Mouse (Mus musculus) thymus, adult 2 months (tissue): ENCODE measurements around the gene Gjb1. TPM values are rescaled to one million over a fixed set of nuclear protein-coding genes. Genes with fewer than 3 reads are reported as not detected.

Experiments used
- DNase-seq: peaks from one replicate; pipeline ENCODE4 v3.0.0; 2021
- H3K27ac ChIP-seq: fragments of 200-500 bp; 2 replicates; pipeline ENCODE4 v1.5.1; 2012; ENCODE audit warnings: low read length, control low read depth; ENCODE audit not compliant: control insufficient read depth, insufficient read depth
- H3K27me3 ChIP-seq: fragments of 200-500 bp; 2 replicates; pipeline ENCODE4 v1.6.1; 2012; ENCODE audit warnings: mild to moderate bottlenecking, low read length, moderate library complexity, mixed read lengths; ENCODE audit not compliant: control insufficient read depth, insufficient read depth
- H3K36me3 ChIP-seq: fragments of 200-500 bp; 2 replicates; pipeline ENCODE4 v1.6.1; 2012; ENCODE audit warnings: mild to moderate bottlenecking, low read length, moderate library complexity; ENCODE audit not compliant: control insufficient read depth, insufficient read depth
- H3K4me1 ChIP-seq: fragments of 200-500 bp; replicated peaks from 2 replicates; pipeline ENCODE4 v1.6.1; 2012; ENCODE audit warnings: low read length; ENCODE audit not compliant: control insufficient read depth, insufficient read depth
- H3K4me3 ChIP-seq: fragments of 200-500 bp; 2 replicates; pipeline ENCODE4 v1.5.1; 2012; ENCODE audit warnings: mild to moderate bottlenecking, low read length, control low read depth, moderate library complexity; ENCODE audit not compliant: control insufficient read depth, insufficient read depth
- CTCF ChIP-seq: fragments of 200-500 bp; IDR thresholded peaks from 2 replicates; pipeline ENCODE4 v1.5.1; 2012; ENCODE audit warnings: mild to moderate bottlenecking, control low read depth, low read length, moderate library complexity, borderline replicate concordance; ENCODE audit not compliant: control insufficient read depth, poor library complexity, insufficient read depth; ENCODE audit errors: extremely low read depth
- POLR2A ChIP-seq: fragments of 200-500 bp; IDR thresholded peaks from 2 replicates; pipeline ENCODE4 v1.6.1; 2012; ENCODE audit warnings: mild to moderate bottlenecking, low read length, control low read depth, moderate library complexity; ENCODE audit not compliant: control insufficient read depth, poor library complexity, insufficient read depth; ENCODE audit errors: extremely low read depth
- WGBS: fragments of 180-500 bp; shearing (Covaris S2); methylation state at CpG from one replicate; pipeline ENCODE4 v1.1.7; 2018; 5-methylcytosine and 5-hydroxymethylcytosine counted together
- polyA plus RNA-seq: library from polyadenylated mRNA; depleted of rRNA; stranded (reverse); fragments of >200 nt; gene quantifications from 2 replicates; pipeline ENCODE4 v1.2.3, GENCODE M21; 2012; rRNA removed

Gene Gjb1
- polyA plus RNA-seq, 1 experiment: 0.20 TPM

- 16% methylated on average over 7 of the region's 7 CpGs for WGBS
- H3K27ac ChIP-seq: peak overlapping the region; percentile 96
- no peak overlapping the region for H3K4me3 ChIP-seq
- H3K27me3 ChIP-seq: no peaks in the 10 kb centered on the region
- no peak for DNase-seq
- no peaks in the 10 kb centered on the region; the same call in 1 of the 2 replicates for H3K4me1 ChIP-seq
- TF ChIP-seq POLR2A (no peak), CTCF (no peak)
- peaks cover 8% of the 10 kb centered on the region; the same call in 1 of the 2 replicates for H3K36me3 ChIP-seq
Measured at GRCm38 (mm10) chrX:101428785-101429141, 52.6 kb downstream of the Gjb1 start.

GRCm38 (mm10) chrX:101429142-101429949, 53.2 kb downstream of the Gjb1 start, which contains the start of gene Nono:
TSS of gene Nono (plus strand) at chrX:101429318.
- DNase-seq: peak; percentile 84
- H3K27me3 ChIP-seq: no peaks in the 10 kb centered on the region
- H3K27ac ChIP-seq: peak within 1 kb of the TSS; percentile 96
- under 1% methylated on average over 49 of the region's 51 CpGs for WGBS
- peaks cover 8% of the 10 kb centered on the region; the same call in 1 of the 2 replicates for H3K36me3 ChIP-seq
- no peak for TF ChIP-seq CTCF
- peak; percentile 73 for TF ChIP-seq POLR2A
- H3K4me1 ChIP-seq: no peaks in the 10 kb centered on the region; the same call in 1 of the 2 replicates
- peak within 1 kb of the TSS; percentile 88 for H3K4me3 ChIP-seq

- Histone ChIP-seq H3K4me3 (peak overlapping the region; percentile 88), H3K27ac (peak overlapping the region; percentile 71), H3K4me1 (no peaks in the 10 kb centered on the region; the same call in 1 of the 2 replicates), H3K36me3 (peaks cover 8% of the 10 kb centered on the region; the same call in 1 of the 2 replicates), H3K27me3 (no peaks in the 10 kb centered on the region)
- TF ChIP-seq POLR2A (no peak), CTCF (no peak)
- 7% methylated on average over 14 of the region's 14 CpGs for WGBS
- no peak for DNase-seq
Measured at GRCm38 (mm10) chrX:101429976-101430375, 53.8 kb downstream of the Gjb1 start.

Other genes with a start within 250 kb of the Gjb1 start
- gene Snx12, start 153.8 kb upstream of the Gjb1 start, polyA plus RNA-seq: 15.7 and 17.1 TPM in 2 replicates
- gene Foxo4, start 121.8 kb upstream of the Gjb1 start, polyA plus RNA-seq: 65.7 and 69.2 TPM in 2 replicates
- 1.3 and 2.0 TPM in 2 replicates for gene Gm614, start 112.4 kb upstream of the Gjb1 start, polyA plus RNA-seq
- 364 and 430 TPM in 2 replicates for gene Il2rg, start 108.1 kb upstream of the Gjb1 start, polyA plus RNA-seq
- gene Gm20489, start 107.4 kb upstream of the Gjb1 start, polyA plus RNA-seq: not detected in 2 replicates
- 363 and 395 TPM in 2 replicates for gene Med12, start 102.3 kb upstream of the Gjb1 start, polyA plus RNA-seq
- 0.20 and 0.40 TPM in 2 replicates for gene Nlgn3, start 77.2 kb upstream of the Gjb1 start, polyA plus RNA-seq
- 51.2 and 54.5 TPM in 2 replicates for gene Zmym3, start 44.5 kb downstream of the Gjb1 start, polyA plus RNA-seq
- 255 and 269 TPM in 2 replicates for gene Nono, start 52.9 kb downstream of the Gjb1 start, polyA plus RNA-seq
- 0.87 and 8.2 TPM in 2 replicates for gene Itgb1bp2, start 72.7 kb downstream of the Gjb1 start, polyA plus RNA-seq
- 4.7 and 7.5 TPM in 2 replicates for gene Taf1, start 156.4 kb downstream of the Gjb1 start, polyA plus RNA-seq